Mouse (Mus musculus): Measurements from ENCODE around the gene C130074G19Rik. TPM values are rescaled to one million over a fixed set of nuclear protein-coding genes. Genes with fewer than 3 reads are reported as not detected.
A peak's percentile ranks its signal among the peaks of the same experiment; 100 is the strongest.

The C130074G19Rik gene
- total RNA-seq, 2 experiments from 2014 or later, result 25.9 to 31.8 TPM

DNA sequence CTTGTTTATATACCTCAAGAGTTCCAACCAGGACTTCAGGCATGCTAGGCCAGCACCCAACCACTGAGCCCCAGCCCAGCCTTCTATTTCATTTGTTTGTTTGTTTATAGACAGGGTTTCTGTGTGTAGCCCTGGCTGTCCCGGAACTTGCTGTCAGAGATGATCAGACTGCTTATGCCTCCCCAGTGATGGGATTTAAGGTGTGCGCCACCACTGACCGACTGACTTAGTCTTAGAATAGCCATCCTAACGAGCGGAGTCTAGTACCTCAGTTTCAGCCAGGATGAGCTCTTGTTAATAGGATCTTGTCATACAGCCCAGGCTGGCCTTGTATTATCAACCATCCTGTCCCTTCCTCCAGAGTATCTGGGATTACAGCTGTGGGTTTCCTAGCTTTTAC lies 1.8 kb downstream of the C130074G19Rik start:
- intact Hi-C loops (cut with DNase I; ENCODE audit: low total_unique reads), result no loop called here
- DNase-seq, result no peak

DNA sequence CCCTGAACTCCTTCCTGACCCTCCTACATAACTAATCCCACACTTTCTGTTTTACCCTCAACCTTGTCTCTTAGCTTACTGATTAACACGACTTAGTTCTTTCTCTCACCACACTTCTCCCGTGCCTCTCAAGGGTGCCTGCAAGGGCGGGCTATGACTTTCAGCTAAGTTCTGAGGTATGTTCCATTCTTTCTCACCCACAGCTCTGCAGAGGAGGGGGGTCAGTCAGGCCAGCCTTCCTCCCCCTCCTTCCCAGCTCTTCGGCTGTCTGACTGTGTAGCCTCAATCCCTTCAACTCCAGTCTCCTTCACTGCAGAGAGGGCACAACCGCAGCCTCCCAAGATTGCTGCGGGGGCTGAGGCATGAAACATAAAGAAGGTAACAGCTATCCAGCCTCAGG lies 4.2 kb downstream of the C130074G19Rik start:
- intact Hi-C loops (cut with DNase I; ENCODE audit: low total_unique reads), result no loop called here
- DNase-seq, result no peak

DNA sequence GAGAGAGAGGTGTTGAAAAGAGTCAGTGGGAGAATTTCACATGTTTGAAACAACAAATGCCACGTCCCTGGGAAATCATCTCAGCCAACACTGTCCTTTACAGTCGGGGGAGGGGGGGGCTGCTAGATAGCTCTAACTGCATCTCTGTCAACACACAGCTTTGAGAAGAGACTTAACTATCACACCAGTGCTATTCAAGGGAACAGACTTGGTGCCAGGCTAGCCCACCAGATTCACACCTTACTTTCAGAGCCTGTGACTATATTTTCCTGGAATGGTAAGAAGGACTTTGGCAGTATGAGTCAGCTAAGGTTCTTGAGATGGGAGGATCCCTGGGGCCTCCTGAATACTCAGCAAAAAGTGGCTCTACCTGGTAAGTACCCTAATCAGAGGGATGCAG lies 5.7 kb downstream of the C130074G19Rik start:
- intact Hi-C loops (cut with DNase I; ENCODE audit: low total_unique reads), result no loop called here
- DNase-seq, result no peak

DNA sequence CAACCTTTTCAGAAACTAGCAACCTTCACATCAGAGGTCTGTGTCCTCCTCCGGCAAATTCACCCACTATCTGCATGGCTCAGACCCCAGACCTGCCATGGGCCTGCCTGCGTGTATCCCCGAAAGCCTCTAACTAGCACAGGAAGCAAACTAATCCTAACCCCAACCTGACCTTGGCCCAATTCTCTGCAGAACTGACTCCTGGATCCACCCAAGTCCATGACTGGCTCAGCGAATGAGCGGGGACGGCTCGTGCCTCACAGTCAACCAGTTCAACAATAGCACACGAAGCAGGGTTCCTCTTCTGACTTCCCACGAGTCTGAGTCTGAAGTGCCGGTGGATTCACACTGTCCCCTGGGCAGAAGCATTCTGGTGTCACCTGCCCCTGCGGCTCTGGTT lies 9.1 kb downstream of the C130074G19Rik start:
- DNase-seq, result no peak
- intact Hi-C loops (cut with DNase I; ENCODE audit: low total_unique reads), result no loop called here

DNA sequence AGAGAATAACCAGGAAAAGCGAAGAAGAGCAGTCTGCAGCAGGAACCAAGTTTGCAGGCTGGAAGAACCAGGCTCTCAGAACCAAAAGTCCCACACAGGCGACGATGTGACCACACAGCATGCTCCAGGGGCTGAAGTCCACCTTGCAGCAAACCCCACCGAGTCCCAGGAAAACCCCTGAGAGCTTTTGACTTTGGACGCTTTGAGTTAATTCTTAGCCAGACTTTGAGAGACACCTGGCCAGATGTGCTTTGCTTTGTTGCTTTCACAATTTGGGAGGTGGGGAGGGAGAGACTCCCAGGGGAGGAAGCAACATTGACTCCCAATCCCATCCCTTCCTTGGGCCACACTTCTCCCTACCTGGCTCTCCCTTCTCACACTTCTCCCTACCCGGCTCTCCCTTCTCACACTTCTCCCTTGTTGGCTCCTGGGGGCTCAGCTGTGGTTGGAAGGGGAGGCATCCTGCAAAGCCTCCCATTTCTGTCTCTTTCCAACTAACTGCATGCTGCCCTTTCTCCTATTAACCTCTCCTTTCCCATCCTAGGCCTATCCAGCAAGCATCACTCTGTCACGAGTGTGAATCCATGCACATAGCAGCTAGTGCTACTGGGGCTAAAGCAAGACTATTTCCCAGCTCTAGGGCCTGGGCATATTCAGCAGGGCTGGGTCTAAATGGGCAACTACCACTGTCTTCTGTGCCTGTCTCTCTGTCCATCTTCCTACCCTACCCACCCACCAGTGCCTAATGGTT lies 10.8 kb downstream of the C130074G19Rik start:
- intact Hi-C loops (cut with DNase I; ENCODE audit: low total_unique reads), result no loop called here
- no peak for DNase-seq

DNA sequence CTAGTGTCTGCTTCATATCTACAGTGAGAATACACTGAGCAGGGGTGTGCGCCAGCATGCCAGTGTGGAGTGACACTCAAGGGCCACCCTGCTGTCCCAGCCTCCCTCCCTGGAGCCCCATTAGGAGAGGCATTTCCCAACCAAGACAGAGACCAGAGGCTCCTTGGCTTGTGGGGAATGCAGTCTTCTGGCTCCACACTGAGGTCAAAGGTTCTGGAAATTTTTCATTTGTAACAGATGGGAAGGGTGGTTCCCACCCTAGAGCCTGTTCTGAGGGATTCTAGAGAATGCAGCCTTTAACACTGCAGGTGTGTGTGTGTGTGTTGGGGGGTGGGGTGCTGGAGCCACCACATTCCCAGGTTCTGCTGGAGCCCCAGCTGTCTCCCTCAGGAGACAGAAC lies 11.5 kb downstream of the C130074G19Rik start:
- no peak for DNase-seq
- intact Hi-C loops (cut with DNase I; ENCODE audit: low total_unique reads), result no loop called here

DNA sequence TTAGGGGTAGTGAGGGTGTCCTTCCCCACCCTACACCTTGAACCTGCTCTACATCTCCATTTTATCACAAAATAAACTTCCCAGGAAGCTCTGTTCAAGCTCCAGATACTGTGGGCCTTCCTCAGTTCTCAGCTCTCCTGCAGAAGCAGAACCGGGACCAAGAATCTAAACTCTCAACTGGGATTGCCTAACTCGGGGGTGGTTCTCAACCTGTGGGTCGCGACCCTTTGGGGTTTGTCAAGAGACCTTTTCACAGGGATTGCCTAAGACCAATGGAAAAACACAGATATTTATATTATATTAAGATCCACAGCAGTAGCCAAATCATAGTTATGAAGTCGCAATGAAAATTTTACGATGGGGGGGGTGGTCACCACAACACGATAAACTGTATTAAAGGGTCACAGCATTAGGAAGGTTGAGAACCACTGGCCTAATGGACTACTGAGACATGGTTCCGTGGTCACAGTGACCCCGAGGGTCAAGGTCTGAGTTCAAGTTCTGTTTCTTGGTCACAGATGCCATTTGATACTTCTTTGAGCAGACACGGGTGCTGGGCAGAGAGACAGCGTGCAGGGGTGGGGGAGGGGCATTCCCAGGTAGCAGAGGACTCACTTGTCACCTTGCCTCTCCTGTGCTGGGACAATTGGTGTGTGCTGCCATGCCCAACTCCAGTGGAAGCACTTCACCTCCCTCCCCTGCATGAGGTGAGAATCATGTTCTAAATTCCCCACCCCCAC lies 12.2 kb downstream of the C130074G19Rik start:
- no peak for DNase-seq
- intact Hi-C loops (cut with DNase I; ENCODE audit: low total_unique reads), result no loop called here

DNA sequence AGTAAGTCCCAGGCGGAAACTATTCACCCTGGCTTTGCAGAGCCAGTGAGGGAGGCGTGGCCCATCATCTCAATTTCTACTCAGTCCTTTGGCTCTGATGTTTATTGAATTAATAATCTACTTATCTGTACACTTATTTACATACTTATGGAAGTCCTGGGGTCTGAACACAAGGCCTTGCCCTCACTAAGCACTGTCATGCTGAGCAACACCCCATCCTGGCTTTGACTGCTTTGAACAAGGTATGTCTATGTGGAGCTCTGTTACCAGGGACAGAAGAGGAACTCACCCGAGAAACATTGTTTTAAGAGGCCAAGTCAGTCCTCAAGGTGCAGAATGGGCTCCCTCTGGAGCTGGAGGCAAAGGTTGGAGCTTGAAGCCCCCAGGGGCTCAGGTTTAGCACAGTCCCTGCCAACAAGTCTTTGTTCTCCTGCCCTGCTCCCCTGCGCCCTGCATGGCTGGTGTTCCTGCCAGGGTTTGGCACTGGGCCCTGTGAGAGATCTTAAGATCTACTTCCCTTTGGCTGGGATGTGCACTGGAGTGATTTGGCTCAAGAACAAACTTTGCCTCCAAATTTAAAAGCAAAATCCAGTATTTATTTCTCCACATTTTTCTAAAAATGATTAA lies 13.0 kb downstream of the C130074G19Rik start:
- intact Hi-C loops (cut with DNase I; ENCODE audit: low total_unique reads), result no loop called here
- DNase-seq, result no peak

DNA sequence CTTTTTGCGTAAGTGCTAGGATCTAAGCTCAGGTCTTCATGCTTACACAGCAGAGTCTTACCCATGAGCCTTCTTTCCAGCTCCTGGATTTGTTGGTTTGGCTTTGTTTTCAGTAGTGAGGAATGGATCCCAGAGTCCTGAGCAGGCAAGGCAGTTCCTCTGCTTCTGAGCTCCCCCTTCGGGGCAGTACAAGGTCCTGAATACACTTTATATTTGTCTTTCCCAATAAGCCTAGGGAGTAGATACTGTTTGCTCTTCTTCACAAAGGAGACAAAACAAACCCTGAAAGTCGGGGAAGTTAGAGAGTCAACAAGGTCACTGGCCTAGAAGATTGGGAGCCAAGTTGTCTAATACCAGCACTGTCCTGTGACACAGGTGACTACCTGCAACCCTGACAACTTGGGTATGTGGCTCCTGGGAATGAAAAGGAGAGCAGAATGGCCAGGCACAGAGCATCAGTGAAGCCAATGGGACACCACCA lies 15.3 kb downstream of the C130074G19Rik start:
- intact Hi-C loops (cut with DNase I; ENCODE audit: low total_unique reads), result no loop called here
- no peak for DNase-seq

DNA sequence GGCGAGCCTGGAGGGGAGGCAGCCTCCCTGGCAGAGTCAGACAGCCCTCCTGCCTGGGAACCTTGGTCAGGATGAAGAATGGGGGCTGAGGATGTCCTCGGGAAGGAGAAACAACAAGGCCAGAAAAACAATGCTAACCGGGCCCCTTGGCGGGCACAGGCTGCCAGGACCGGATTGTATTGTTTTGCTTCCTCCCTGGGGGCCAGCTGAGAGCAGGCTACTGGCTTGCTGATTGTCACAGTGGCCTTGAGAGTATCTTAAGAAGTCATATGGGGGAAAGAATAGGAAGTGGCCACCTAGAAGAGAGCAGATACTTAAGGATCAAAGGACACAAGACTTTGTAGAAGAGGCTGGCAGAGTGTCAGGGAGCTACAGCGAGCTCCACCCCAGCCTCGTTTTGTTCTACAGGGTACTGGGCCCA lies 18.6 kb downstream of the C130074G19Rik start:
- intact Hi-C loops (cut with DNase I; ENCODE audit: low total_unique reads), result no loop called here
- DNase-seq, result no peak

DNA sequence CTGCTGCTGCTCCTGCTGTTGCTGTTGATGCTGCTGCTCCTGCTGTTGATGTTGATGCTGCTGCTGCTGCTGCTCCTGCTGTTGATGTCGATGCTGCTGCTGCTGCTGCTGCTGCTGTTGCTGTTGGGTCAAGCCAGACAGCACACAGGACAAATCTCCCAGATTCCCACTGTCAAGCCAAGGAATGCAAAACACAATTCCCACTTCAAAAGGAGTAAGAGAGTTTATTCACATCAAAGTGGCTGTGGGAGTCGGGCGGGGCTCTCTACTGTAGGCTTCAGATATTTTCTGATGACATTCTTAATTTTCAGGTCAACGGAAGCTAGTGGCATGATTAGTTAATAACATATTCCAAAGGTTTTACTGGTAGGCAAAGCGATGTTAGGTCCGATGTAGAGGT lies 20.4 kb downstream of the C130074G19Rik start:
- intact Hi-C loops (cut with DNase I; ENCODE audit: low total_unique reads), result no loop called here
- no peak for DNase-seq

DNA sequence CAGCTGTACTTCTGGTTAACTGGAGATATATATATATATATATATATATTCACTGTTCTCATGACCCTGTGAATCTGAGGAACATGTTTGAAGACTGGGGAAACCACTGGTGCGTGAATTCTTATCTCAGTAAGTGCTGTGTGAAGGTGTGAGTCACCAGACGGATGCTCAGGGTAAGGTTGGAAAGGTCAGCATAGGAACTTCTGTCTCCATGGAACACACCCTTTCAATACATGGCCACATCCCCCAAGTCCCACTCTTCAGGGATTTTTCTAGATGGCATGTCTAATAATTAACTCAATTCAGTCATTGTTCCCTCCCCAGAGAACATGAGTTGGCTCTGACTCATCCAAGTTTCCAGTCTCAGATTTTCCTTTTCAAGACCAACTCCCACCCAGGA lies 21.5 kb downstream of the C130074G19Rik start:
- no peak for DNase-seq
- intact Hi-C loops (cut with DNase I; ENCODE audit: low total_unique reads), result no loop called here

DNA sequence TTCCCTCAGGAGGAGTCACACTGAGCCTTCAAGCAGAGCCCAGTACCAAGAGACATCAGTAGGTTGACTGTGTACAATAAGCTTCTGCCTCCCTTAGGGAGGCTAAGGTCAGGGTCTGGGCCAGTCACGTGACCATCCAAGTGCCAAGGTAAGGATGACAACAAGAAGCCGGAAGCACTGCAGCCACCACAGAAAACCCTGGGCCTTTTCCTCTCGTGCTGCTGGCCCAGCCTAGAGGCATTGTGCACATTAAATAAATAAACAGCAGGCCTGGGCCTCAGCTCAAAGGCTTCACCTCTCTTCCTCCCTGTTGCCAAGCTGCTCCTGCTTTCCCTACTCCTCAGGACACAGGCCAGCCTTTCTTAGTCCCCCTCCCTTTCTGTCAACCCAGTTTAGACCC lies 22.7 kb downstream of the C130074G19Rik start:
- DNase-seq, result no peak

DNA sequence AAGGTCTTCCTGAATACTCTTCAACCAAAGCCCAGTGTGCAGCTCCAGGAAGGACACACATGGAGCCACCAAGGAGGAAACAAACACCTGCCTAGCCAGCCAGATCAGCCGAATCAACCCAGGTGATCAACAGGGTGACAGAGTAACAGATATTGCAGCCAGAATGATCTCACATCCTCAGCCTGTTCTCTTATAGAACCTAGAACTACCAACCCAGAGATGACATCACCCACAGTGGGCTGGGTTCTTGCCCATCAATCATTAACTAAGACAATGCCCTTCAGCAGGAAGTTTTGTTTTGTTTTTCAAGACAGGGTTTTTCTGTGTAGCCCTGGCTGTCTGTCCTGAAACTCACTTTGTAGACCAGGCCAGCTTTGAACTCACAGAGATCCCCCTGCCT lies 24.8 kb downstream of the C130074G19Rik start:
- DNase-seq, result no peak
- intact Hi-C loops (cut with DNase I; ENCODE audit: low total_unique reads), result loop anchor here (10.0 kb wide), 1 partner anchor 337 kb away; no protein-coding TSS in a partner anchor

More for the DNA sequence above, 22.7 kb downstream of the C130074G19Rik start:
- intact Hi-C loops (cut with DNase I; ENCODE audit: low total_unique reads), result no loop called here

DNA sequence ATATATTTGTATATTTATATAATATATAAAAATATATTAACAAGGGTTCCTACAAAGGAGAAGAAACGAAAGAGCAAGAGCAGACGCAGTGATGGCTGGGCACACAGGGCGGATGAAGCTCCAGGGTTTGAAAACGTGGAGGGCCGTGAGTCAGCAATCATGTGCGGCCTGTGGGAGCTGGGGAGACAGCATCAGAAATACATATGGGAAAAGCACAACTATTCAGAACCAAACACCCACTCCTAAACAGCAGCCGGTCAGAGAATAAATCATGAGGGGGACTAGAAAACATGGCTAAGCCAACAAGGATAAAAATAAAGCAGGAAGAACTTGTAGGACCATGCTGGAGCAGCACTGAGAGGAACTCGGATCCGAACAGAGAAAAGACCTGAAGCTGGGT lies 25.8 kb downstream of the C130074G19Rik start:
- intact Hi-C loops (cut with DNase I; ENCODE audit: low total_unique reads), result loop anchor here (10.0 kb wide), 1 partner anchor 338 kb away; no protein-coding TSS in a partner anchor

DNA sequence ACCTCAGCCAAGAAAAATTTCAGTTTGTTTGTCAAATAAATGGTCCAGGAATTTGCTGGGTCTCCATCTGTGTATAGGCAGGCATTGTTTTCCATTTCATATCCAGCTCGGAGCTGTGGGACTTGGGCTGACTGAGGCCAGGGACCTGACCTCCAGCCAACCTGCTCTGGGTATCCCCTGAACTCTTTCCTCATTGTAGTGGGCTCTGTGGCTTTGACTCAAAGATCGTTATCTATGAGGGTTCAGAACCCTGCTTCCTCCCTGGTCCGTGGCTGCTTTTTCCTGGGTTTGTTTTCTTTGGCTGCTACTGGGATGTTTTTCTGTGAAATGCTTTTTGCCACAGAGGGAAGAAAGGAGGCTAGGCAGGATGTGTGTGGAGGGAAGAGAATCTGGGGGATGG lies 29.1 kb downstream of the C130074G19Rik start:
- DNase-seq, result no peak
- intact Hi-C loops (cut with DNase I; ENCODE audit: low total_unique reads), result loop anchor here (10.0 kb wide), 1 partner anchor 341 kb away; no protein-coding TSS in a partner anchor

More for the DNA sequence above, 25.8 kb downstream of the C130074G19Rik start:
- DNase-seq, result no peak

DNA sequence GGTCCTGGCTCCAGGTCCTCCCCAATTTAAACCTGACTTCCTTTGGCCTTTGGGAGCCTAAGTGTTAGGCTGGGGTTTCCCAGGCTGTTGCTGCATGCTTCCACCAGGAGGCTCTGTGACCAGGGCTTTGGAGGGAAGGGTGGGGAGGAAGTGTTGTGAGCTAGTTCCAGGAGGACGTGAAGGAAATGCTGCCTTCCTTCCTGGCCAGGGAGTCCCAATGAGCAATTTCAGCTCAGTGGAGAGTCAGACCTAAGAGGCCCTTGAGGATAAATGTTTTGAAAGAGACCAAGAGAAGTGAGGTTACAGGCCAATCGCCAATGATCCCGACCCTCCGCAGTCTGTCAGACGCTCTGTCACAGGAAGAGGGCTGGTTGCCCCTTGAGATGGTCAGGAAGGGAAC lies 29.7 kb downstream of the C130074G19Rik start:
- DNase-seq, result peak; percentile 80
- intact Hi-C loops (cut with DNase I; ENCODE audit: low total_unique reads), result loop anchor here (10.0 kb wide), 1 partner anchor 341 kb away; no protein-coding TSS in a partner anchor

DNA sequence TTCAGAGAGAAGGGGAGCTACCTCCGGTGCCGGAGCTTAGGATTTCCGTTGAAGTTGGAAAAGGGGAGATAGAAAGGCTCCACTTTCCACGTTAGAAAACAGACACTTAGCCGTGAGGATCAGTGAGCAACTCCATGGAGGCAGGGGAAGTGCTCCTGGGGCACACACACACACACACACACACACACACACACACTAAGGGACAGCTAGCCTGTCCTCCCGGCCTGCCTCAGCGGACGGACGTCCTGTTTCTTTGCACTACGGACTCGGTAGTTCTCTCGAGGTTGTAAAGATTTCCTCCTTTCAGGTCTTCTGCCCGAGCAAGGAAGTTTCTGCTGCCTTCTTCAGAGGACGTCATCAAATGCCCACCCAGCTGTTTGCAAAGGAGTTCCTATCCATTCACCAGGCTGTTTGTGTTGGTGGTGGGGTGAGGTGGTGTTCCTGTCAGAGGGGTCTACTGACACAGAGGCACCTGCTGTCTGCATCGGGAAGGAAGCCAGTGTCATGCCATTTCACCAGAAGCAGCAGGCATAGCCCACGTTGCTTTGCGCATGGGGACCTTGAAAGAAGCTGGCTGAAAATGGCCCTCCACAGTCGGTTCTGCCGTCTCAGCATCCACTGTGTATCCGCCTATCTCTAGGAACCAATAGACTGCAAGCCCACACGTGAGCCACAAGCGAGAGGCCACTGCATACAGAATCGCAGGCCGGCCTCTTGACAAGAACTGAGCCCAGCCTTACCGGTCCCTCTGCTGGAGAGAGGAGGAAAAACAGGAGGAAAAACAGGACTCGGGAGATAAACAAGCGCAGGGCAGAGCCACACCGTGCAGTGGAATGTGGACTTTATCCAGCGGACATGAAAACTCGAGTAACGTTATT lies 31.0 kb downstream of the C130074G19Rik start:
- peak; percentile 79 for DNase-seq
- intact Hi-C loops (cut with DNase I; ENCODE audit: low total_unique reads), result loop anchor here (10.0 kb wide), 1 partner anchor 343 kb away; no protein-coding TSS in a partner anchor

DNA sequence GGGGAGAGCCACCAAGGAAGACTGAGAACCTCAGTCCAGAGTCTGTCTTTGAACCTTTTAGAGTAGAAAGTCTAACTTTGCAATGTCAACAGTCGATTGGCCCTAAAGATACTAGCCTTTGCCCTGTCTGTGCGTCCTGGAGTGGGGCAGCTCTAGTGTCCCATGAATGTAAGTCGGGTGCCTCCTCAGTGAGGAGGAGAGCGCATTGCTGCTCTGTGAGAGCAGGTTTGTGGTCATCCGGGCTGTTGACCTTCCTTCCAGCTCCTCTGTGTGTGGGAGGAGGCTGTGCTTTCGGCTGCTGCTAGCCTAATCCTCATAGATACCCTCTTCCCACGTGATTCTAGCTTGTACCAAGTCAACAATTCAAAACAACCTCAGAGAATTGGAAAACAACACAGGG lies 31.9 kb downstream of the C130074G19Rik start:
- intact Hi-C loops (cut with DNase I; ENCODE audit: low total_unique reads), result loop anchor here (10.0 kb wide), 1 partner anchor 344 kb away; no protein-coding TSS in a partner anchor
- DNase-seq, result no peak

All from gastrocnemius, postnatal 14 days (tissue).